Mouse (Mus musculus): ENCODE measurements around the gene Arhgap19. TPM values are rescaled to one million over a fixed set of nuclear protein-coding genes. Genes with fewer than 3 reads are reported as not detected.
A peak's percentile ranks its signal among the peaks of the same experiment; 100 is the strongest.

The Arhgap19 gene
- polyA plus RNA-seq, 1 experiment from 2014 or later: 23.2 TPM

DNA sequence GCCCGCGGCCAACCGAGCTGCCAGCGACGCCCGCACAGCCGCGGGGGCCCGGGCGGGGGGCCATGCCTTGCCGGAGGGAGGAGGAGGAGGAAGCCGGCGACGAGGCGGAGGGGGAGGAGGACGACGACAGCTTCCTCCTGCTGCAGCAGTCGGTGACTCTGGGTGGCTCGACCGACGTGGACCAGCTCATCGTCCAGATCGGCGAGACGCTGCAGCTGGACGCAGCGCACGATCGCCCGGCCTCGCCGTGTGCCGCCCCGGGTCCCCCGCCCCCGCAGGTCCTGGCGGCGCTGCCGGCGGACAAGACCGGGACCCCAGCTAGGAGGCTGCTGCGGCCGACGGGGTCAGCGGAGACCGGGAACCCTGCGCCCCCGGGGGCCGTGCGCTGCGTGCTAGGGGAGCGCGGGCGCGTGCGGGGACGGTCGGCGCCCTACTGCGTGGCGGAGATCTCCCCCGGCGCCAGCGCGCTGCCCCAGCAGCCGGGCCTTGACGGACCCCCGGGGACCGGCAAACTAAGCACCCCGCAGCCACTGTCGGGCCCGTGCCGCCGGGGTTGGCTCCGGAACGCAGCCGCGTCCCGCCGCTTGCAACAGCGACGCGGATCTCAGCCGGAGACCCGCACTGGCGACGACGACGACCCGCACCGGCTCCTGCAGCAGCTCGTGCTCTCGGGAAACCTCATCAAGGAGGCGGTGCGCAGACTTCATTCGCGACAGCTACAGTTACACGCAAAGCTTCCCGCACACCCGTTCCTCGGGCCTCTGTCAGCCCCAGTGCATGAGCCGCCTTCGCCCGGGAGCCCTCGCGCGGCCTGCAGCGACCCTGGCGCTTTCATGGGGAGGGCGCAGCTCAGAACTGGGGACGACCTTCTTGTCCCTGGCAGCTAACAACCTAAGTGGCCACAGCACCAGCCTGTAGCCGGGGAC lies 28.5 kb upstream of the Arhgap19 start:
- Histone ChIP-seq H3K27me3 (peaks cover 38% of the 10 kb centered on the region), H3K4me2 (peak overlapping the region; percentile 98), H3K36me3 (no peaks in the 10 kb centered on the region), H3K4me3 (peak overlapping the region; percentile 73), H3K9ac (peak overlapping the region; percentile 75), H3K4me1 (peaks cover 23% of the 10 kb centered on the region), H3K27ac (peak overlapping the region; percentile 33; the same call in 1 of the 2 replicates), H3K9me3 (no peaks in the 10 kb centered on the region)
- ATAC-seq (ENCODE audit: insufficient number of reproducible peaks, insufficient read depth, low FRiP score, low TSS enrichment, low read depth): peak; percentile 12; the same call in 1 of the 2 replicates
- under 1% methylated on average over 89 of the region's 112 CpGs for WGBS

DNA sequence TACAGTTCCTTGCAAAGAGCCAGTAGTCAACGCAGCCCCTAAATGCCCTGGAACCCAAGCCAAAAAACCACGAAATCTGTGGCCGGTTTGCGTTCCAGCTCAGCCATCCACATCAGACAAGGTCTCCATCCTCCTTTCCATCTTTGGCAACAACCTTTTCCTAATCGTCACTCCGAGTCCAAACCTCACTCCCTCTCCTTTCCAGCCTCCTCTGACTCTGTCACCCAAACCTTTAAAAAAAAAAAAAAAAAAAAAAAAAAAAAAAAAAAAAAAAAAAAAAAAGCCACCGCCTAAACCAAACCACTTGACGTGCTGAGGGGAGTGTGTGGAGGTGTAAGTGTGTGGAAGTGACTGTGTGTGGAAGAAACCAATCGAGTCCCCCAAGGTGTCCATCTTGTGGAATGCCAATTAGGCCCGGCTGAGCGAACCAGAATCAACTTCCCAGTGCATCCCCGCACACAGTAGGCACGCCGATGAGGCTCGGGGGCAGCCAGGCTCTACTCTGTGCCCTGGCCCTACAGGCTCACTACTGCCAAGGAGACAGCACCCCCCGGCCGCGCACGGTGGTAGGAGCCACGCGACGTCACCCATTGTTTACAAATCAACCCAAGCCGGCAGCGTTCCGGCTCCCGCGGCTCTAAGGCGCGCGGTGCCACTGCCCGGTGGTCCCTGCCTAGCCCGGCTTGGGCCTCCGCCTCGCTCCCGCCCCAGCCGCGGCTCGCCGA lies 27.7 kb upstream of the Arhgap19 start, which contains the start of gene Frat1:
Gene Frat1 (plus strand): TSS at position 590 of the 725 bp plus-strand sequence.
- Histone ChIP-seq H3K9me3 (no peaks in the 10 kb centered on the region), H3K27ac (peak within 1 kb of the TSS; percentile 84), H3K36me3 (no peaks in the 10 kb centered on the region), H3K9ac (peak within 1 kb of the TSS; percentile 75), H3K27me3 (peaks cover 37% of the 10 kb centered on the region), H3K4me3 (peak within 1 kb of the TSS; percentile 73), H3K4me2 (peak within 1 kb of the TSS; percentile 98), H3K4me1 (peaks cover 21% of the 10 kb centered on the region)
- peak; percentile 90 for ATAC-seq (ENCODE audit: insufficient number of reproducible peaks, insufficient read depth, low FRiP score, low TSS enrichment, low read depth)
- under 1% methylated on average over 39 of the region's 39 CpGs for WGBS

DNA sequence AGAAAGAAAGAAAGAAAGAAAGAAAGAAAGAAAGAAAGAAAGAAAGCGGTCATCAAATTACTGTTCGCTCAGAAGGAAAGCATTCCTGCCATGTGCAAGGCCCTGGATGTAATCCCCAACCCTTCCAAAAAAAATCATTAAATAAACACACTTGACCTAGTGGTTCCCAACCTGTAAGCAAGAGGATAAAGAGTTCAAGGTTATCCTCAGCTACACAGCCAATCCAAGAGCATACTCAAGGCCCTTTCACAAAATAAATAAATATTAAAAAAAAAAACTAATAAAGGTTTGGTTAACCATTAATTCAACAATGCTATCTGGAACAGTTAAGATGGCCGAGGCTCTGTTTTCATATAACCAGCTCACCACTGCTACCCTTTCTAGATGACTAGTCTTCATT lies 27.1 kb upstream of the Arhgap19 start:
- Histone ChIP-seq H3K36me3 (no peaks in the 10 kb centered on the region), H3K9ac (no peak overlapping the region), H3K9me3 (no peaks in the 10 kb centered on the region), H3K27ac (no peak overlapping the region), H3K4me2 (peak overlapping the region; percentile 98), H3K27me3 (peaks cover 35% of the 10 kb centered on the region), H3K4me1 (peaks cover 21% of the 10 kb centered on the region), H3K4me3 (peak overlapping the region; percentile 73)
- WGBS: 73% methylated on average over 3 of the region's 3 CpGs
- no peak for ATAC-seq (ENCODE audit: insufficient number of reproducible peaks, insufficient read depth, low FRiP score, low TSS enrichment, low read depth)

DNA sequence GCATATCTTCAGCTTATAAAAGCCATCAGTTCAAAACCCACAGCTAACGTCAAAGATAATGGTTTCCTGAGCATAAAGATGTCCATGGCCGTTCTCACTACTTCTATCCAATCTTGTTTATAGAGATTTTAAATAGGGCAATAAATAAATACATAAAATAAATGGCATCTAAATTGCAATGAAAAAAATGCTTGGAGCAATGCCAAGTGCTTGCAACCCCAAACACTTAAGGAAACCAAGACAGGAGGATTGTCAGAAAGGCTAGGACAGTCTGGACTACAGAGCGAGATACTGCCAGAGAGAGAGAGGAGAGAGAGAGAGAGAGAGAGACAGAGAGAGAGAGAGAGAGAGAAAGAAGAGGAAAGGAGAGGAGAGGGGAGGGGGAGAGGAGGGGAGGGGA lies 24.7 kb upstream of the Arhgap19 start:
- no peak overlapping the region for H3K4me2 ChIP-seq
- H3K9ac ChIP-seq: no peak overlapping the region
- ATAC-seq (ENCODE audit: insufficient number of reproducible peaks, insufficient read depth, low FRiP score, low TSS enrichment, low read depth): no peak
- H3K4me3 ChIP-seq: no peak overlapping the region
- H3K9me3 ChIP-seq: no peaks in the 10 kb centered on the region
- WGBS: 75% methylated on average over 3 of the region's 3 CpGs
- no peaks in the 10 kb centered on the region for H3K36me3 ChIP-seq
- peaks cover 13% of the 10 kb centered on the region for H3K27me3 ChIP-seq
- H3K4me1 ChIP-seq: peaks cover 12% of the 10 kb centered on the region
- H3K27ac ChIP-seq: no peak overlapping the region

DNA sequence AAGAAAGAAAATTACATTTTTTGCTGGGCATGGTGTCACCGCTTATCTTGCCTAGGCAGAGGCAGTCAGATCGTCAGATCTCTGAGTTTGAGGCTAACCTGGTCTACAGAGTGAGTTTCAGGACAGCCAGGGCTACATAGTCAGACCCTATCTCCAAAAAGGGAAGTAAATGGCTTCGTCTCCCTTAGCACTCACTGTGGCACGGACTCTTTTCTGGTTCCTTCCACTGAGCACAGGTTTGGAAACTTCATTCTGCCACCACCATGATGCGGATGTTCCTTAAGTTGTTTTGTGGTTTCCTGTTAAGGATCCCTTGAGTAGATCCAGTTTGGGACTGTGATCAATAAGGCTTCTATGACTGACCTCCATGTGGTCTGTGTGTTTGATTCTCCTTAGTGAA lies 23.1 kb upstream of the Arhgap19 start:
- no peak for ATAC-seq (ENCODE audit: insufficient number of reproducible peaks, insufficient read depth, low FRiP score, low TSS enrichment, low read depth)

GRCm38 (mm10) chr19:41822589-41822988 lies 20.7 kb upstream of the Arhgap19 start:
- H3K4me3 ChIP-seq: no peak overlapping the region
- no peaks in the 10 kb centered on the region for H3K36me3 ChIP-seq
- peaks cover 1% of the 10 kb centered on the region; the same call in 1 of the 2 replicates for H3K4me1 ChIP-seq
- H3K9me3 ChIP-seq: no peaks in the 10 kb centered on the region
- H3K27ac ChIP-seq: no peak overlapping the region
- no peak overlapping the region for H3K4me2 ChIP-seq
- H3K9ac ChIP-seq: no peak overlapping the region
- 83% methylated on average over 1 of the region's 1 CpGs for WGBS
- H3K27me3 ChIP-seq: no peaks in the 10 kb centered on the region; the same call in 1 of the 2 replicates
- ATAC-seq (ENCODE audit: insufficient number of reproducible peaks, insufficient read depth, low FRiP score, low TSS enrichment, low read depth): no peak

More for the DNA sequence above, 23.1 kb upstream of the Arhgap19 start:
- H3K27ac ChIP-seq: no peak overlapping the region
- no peaks in the 10 kb centered on the region for H3K9me3 ChIP-seq
- 88% methylated on average over 5 of the region's 5 CpGs for WGBS
- no peaks in the 10 kb centered on the region for H3K36me3 ChIP-seq
- H3K9ac ChIP-seq: no peak overlapping the region
- no peak overlapping the region for H3K4me3 ChIP-seq
- no peak overlapping the region for H3K4me2 ChIP-seq
- no peaks in the 10 kb centered on the region for H3K4me1 ChIP-seq
- no peaks in the 10 kb centered on the region; the same call in 1 of the 2 replicates for H3K27me3 ChIP-seq

- H3K4me3 ChIP-seq: no peak overlapping the region
- H3K9me3 ChIP-seq: no peaks in the 10 kb centered on the region
- 10% methylated on average over 5 of the region's 5 CpGs for WGBS
- H3K27ac ChIP-seq: no peak overlapping the region
- no peak for ATAC-seq (ENCODE audit: insufficient number of reproducible peaks, insufficient read depth, low FRiP score, low TSS enrichment, low read depth)
- no peak overlapping the region for H3K4me2 ChIP-seq
- H3K4me1 ChIP-seq: peaks cover 13% of the 10 kb centered on the region
- H3K9ac ChIP-seq: no peak overlapping the region
- no peaks in the 10 kb centered on the region for H3K36me3 ChIP-seq
- no peaks in the 10 kb centered on the region; the same call in 1 of the 2 replicates for H3K27me3 ChIP-seq
Observed at GRCm38 (mm10) chr19:41821436-41821835, 19.6 kb upstream of the Arhgap19 start.

DNA sequence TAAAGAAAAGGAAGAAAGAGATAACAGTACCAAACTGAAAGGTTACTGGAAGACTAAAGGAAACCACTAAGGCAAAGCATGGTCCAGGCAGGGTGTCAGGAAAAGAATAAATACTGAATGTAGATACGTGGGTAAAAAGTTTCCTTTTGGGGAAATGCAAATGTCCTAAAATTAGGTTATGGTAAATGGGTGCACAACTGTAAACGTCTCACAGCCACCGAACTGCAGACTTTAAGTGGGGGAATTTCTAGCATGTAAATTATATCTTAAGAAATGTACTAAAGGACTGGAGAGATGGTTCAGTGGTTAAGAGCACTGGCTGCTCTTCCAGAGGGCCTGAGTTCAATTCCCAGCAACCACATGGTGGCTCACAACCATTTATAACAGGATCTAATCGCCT lies 16.9 kb upstream of the Arhgap19 start:
- Histone ChIP-seq H3K27me3 (no peaks in the 10 kb centered on the region; the same call in 1 of the 2 replicates), H3K36me3 (no peaks in the 10 kb centered on the region), H3K27ac (no peak overlapping the region), H3K4me2 (no peak overlapping the region), H3K9ac (no peak overlapping the region), H3K4me3 (no peak overlapping the region), H3K9me3 (no peaks in the 10 kb centered on the region), H3K4me1 (peaks cover 16% of the 10 kb centered on the region)
- WGBS: 83% methylated on average over 4 of the region's 4 CpGs
- no peak for ATAC-seq (ENCODE audit: insufficient number of reproducible peaks, insufficient read depth, low FRiP score, low TSS enrichment, low read depth)

- peak overlapping the region; percentile 32 for H3K4me2 ChIP-seq
- peaks cover 16% of the 10 kb centered on the region for H3K4me1 ChIP-seq
- no peaks in the 10 kb centered on the region for H3K36me3 ChIP-seq
- H3K27ac ChIP-seq: peak overlapping the region; percentile 71
- 0 out of 2 replicates have a peak overlapping the region, but pooled peaks have one; percentile 17 for H3K9ac ChIP-seq
- 29% methylated on average over 10 of the region's 10 CpGs for WGBS
- ATAC-seq (ENCODE audit: insufficient number of reproducible peaks, insufficient read depth, low FRiP score, low TSS enrichment, low read depth): 0 out of 2 replicates have a peak, but pooled peaks have one; percentile 26
- H3K4me3 ChIP-seq: no peak overlapping the region
- H3K27me3 ChIP-seq: no peaks in the 10 kb centered on the region
- H3K9me3 ChIP-seq: no peaks in the 10 kb centered on the region
Observed at GRCm38 (mm10) chr19:41817325-41817724, 15.5 kb upstream of the Arhgap19 start.

GRCm38 (mm10) chr19:41816915-41817314 lies 15.1 kb upstream of the Arhgap19 start:
- Histone ChIP-seq H3K36me3 (no peaks in the 10 kb centered on the region), H3K4me2 (peak overlapping the region; percentile 32), H3K4me3 (no peak overlapping the region), H3K27ac (peak overlapping the region; percentile 71), H3K4me1 (peaks cover 16% of the 10 kb centered on the region), H3K9me3 (no peaks in the 10 kb centered on the region), H3K9ac (no peak overlapping the region), H3K27me3 (no peaks in the 10 kb centered on the region)
- 28% methylated on average over 5 of the region's 5 CpGs for WGBS
- ATAC-seq (ENCODE audit: insufficient number of reproducible peaks, insufficient read depth, low FRiP score, low TSS enrichment, low read depth): peak; percentile 81; the same call in 1 of the 2 replicates

DNA sequence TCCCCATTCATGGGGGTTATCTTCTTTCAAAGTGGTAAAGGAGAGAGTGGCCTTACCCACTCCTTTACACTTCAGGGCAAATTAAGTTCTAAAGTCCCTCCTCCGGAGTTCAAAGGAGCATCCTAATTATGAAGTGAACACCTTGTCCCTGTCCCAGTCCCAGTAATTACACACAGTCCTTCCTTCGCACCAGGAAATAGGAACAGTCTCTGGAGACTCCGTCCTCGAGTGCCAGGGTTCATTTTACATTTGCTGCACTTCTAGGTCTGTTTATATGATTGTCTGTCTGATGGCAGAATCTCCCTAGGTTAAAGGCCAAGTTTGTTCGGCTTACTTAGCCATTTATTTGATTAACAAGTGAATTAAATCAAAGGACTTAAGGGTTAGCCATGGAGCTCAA lies 14.6 kb upstream of the Arhgap19 start:
- H3K4me3 ChIP-seq: no peak overlapping the region
- H3K4me2 ChIP-seq: peak overlapping the region; percentile 32; the same call in 1 of the 2 replicates
- peaks cover 16% of the 10 kb centered on the region for H3K4me1 ChIP-seq
- no peak overlapping the region for H3K9ac ChIP-seq
- H3K36me3 ChIP-seq: no peaks in the 10 kb centered on the region
- H3K27me3 ChIP-seq: no peaks in the 10 kb centered on the region
- ATAC-seq (ENCODE audit: insufficient number of reproducible peaks, insufficient read depth, low FRiP score, low TSS enrichment, low read depth): no peak
- 42% methylated on average over 5 of the region's 5 CpGs for WGBS
- peak overlapping the region; percentile 71 for H3K27ac ChIP-seq
- no peaks in the 10 kb centered on the region for H3K9me3 ChIP-seq

Measured in embryonic facial prominence, embryonic 13.5 days (tissue).